ENCODE assay signal across 15 mouse cellular contexts in genomic region chr2:49961991-49962390, GRCm38 (mm10).
DNase-seq lines count a peak whose midpoint lies in the region.
"Had no signal": no experiment of that assay in that cellular context is flagged by ENCODE, and none has a peak within 500 bp of the region (broad histone marks: within the 10 kb centered on the region; RNA-seq: fewer than 3 reads in every experiment).

No protein-coding gene starts in this region.

- DNase-seq in adrenal gland, adult 2 months: peak; percentile 76
- DNase-seq in adrenal gland, adult 18-20 months (ENCODE audit: low spot score in 2 of 2): no peak
- peak; percentile 27 for DNase-seq in adrenal gland, postnatal 14 days
- no peak for DNase-seq in adrenal gland, postnatal 4 days (ENCODE audit: low spot score in 2 of 2)
- DNase-seq in 416B (ENCODE audit: low read depth) (peak; percentile 12), adipocyte (ENCODE audit: low spot score) (peak; percentile 32)
- no peak for DNase-seq in left cerebral cortex, adult 11 months (ENCODE audit: low spot score)
- DNase-seq in left cerebral cortex, postnatal 10 days (ENCODE audit: extremely low spot score in 1 of 2, low spot score in 2 of 2): no peak
- DNase-seq: B cell, adult 2 months; cerebellum, adult 11-12 months; cerebellum, adult 2 months; cerebellum, adult 9-10 months; cerebellum, postnatal 10 days; cerebellum, postnatal 25 days; forebrain, postnatal 0 days had no signal

- intact Hi-C loops in left cerebral cortex, postnatal 10 days (cut with DNase I): no loop called here

Comparison
In these comparisons a context has a peak if more than half of its experiments do, and no peak if none do; other contexts are left out.
1. DNase-seq: peak in adrenal gland, adult 2 months (single experiment), adrenal gland, postnatal 14 days (single experiment), 416B (single experiment) and adipocyte (single experiment); none in adrenal gland, adult 18-20 months (0 of 2), adrenal gland, postnatal 4 days (0 of 2), left cerebral cortex, adult 11 months (single experiment) and left cerebral cortex, postnatal 10 days (0 of 2).